Comparison of ENCODE assay signal across 17 mouse cellular contexts in genomic region chr4:45287906-45288305, GRCm38 (mm10).
"Had no signal": no experiment of that assay in that cellular context is flagged by ENCODE, and none has a peak within 500 bp of the region (broad histone marks: within the 10 kb centered on the region; RNA-seq: fewer than 3 reads in every experiment).

No protein-coding gene starts in this region.

- H3K4me2 ChIP-seq: liver, embryonic 12.5 days; lung, embryonic 14.5 days; midbrain, embryonic 12.5 days; midbrain, embryonic 15.5 days; neural tube, embryonic 13.5 days; neural tube, embryonic 15.5 days had no signal

- H3K4me1 ChIP-seq: liver, embryonic 12.5 days; midbrain, embryonic 12.5 days; midbrain, embryonic 15.5 days; neural tube, embryonic 13.5 days; neural tube, embryonic 15.5 days had no signal

- H3K9ac ChIP-seq: liver, embryonic 12.5 days; liver, embryonic 14.5 days; lung, embryonic 14.5 days; midbrain, embryonic 12.5 days; midbrain, embryonic 15.5 days; neural tube, embryonic 13.5 days; neural tube, embryonic 15.5 days had no signal

- H3K27me3 ChIP-seq: midbrain, embryonic 15.5 days; neural tube, embryonic 13.5 days; neural tube, embryonic 15.5 days had no signal

- H3K9me3 ChIP-seq: liver, embryonic 12.5 days; midbrain, embryonic 12.5 days; midbrain, embryonic 15.5 days; neural tube, embryonic 13.5 days; neural tube, embryonic 15.5 days had no signal

- H3K27ac ChIP-seq: liver, embryonic 12.5 days; liver, embryonic 14.5 days; midbrain, embryonic 12.5 days; midbrain, embryonic 15.5 days; neural tube, embryonic 13.5 days; neural tube, embryonic 15.5 days had no signal

- DNase-seq: lung, adult 18-20 months; lung, embryonic 14.5 days; lung, postnatal 10 days; lung, postnatal 4 days; retina, postnatal 1 day; right cerebral cortex, adult 18-20 months; right cerebral cortex, postnatal 25 days; right cerebral cortex, postnatal 4 days; spleen, adult 18-20 months; thymus, adult 18-20 months; thymus, postnatal 14 days had no signal

- H3K4me3 ChIP-seq: liver, embryonic 12.5 days; midbrain, embryonic 12.5 days; midbrain, embryonic 15.5 days; neural tube, embryonic 13.5 days; neural tube, embryonic 15.5 days had no signal

- H3K36me3 ChIP-seq: liver, embryonic 12.5 days; midbrain, embryonic 12.5 days; midbrain, embryonic 15.5 days; neural tube, embryonic 13.5 days; neural tube, embryonic 15.5 days had no signal

- ATAC-seq: liver, embryonic 12.5 days; midbrain, embryonic 15.5 days had no signal
